Mouse (Mus musculus) heart, adult 2 months (tissue): Measurements from ENCODE around the gene Lin7a. TPM values are rescaled to one million over a fixed set of nuclear protein-coding genes. Genes with fewer than 3 reads are reported as not detected.

Experiments
- DNase-seq, 2 experiments: peaks; one replicate each; pipeline ENCODE4 v3.0.0; 2021
- H3K27ac ChIP-seq: fragments of 200-600 bp; 2 replicates; pipeline ENCODE4 v1.8.1; 2022
- H3K27me3 ChIP-seq: fragments of 200-500 bp; 2 replicates; pipeline ENCODE4 v1.6.1; 2012; ENCODE audit warnings: mild to moderate bottlenecking, low read length, inconsistent platforms, mixed read lengths; ENCODE audit not compliant: control insufficient read depth, insufficient read depth
- H3K36me3 ChIP-seq: fragments of 200-500 bp; 2 replicates; pipeline ENCODE4 v1.6.1; 2012; ENCODE audit warnings: low read length, inconsistent platforms; ENCODE audit not compliant: control insufficient read depth, insufficient read depth
- H3K4me1 ChIP-seq: fragments of 200-500 bp; 2 replicates; pipeline ENCODE4 v1.6.1; 2011; ENCODE audit warnings: low read length; ENCODE audit not compliant: control insufficient read depth, insufficient read depth
- H3K4me3 ChIP-seq: fragments of 200-600 bp; 2 replicates; pipeline ENCODE4 v1.8.1; 2022
- H3K79me2 ChIP-seq: fragments of 200-500 bp; replicated peaks from 2 replicates; pipeline ENCODE4 v1.6.1; 2012; ENCODE audit warnings: mild to moderate bottlenecking, inconsistent platforms, low read length, moderate library complexity, mixed read lengths; ENCODE audit not compliant: control insufficient read depth, insufficient read depth
- H3K9ac ChIP-seq: fragments of 200-500 bp; 2 replicates; pipeline ENCODE4 v1.6.1; 2012; ENCODE audit warnings: low read depth, mild to moderate bottlenecking, control low read depth, inconsistent platforms, low read length, mixed read lengths
- CTCF ChIP-seq: fragments of 200-600 bp; IDR thresholded peaks from 2 replicates; pipeline ENCODE4 v1.8.1; 2022; ENCODE audit warnings: antibody characterized with exemption, mild to moderate bottlenecking, moderate library complexity
- EP300 ChIP-seq: fragments of 200-500 bp; IDR thresholded peaks from 2 replicates; pipeline ENCODE4 v1.6.1; 2011; ENCODE audit warnings: low read depth, low read length, control low read depth; ENCODE audit not compliant: insufficient read depth
- POLR2A ChIP-seq: fragments of 200-500 bp; IDR thresholded peaks from 2 replicates; pipeline ENCODE4 v1.6.1; 2011; ENCODE audit warnings: mild to moderate bottlenecking, low read depth, low read length, control low read depth; ENCODE audit not compliant: insufficient read depth
- WGBS: fragments of 180-500 bp; shearing (Covaris S2); methylation state at CpG from one replicate; pipeline ENCODE4 v1.1.7; 2018; 5-methylcytosine and 5-hydroxymethylcytosine counted together
- intact Hi-C: fragments of 180-260 bp; cut with DNase I; formaldehyde crosslinking; loops from one replicate; pipeline ENCODE4 v1.15.1; 2025
- long read RNA-seq: library from polyadenylated mRNA; stranded (forward); transcript quantifications from one replicate; pipeline ENCODE4 v2.0.0, GENCODE M21; 2021
- polyA plus RNA-seq: library from polyadenylated mRNA; depleted of rRNA; stranded (reverse); fragments of >200 nt; gene quantifications from 2 replicates; pipeline ENCODE4 v1.2.3, GENCODE M21; 2012; rRNA removed
- total RNA-seq, 2 experiments: library from RNA; stranded (reverse); gene quantifications; 2 replicates each; pipeline ENCODE4 v1.2.3; 2021

Gene Lin7a
- 1 to 10 TPM in 1 of 2 experiments, under 1 TPM in 1; 0.94 to 1.7 TPM for total RNA-seq
- 0.35 and 0.79 TPM in 2 replicates for polyA plus RNA-seq
- long read RNA-seq, partial matches to known transcripts: 0 of 1 reads
- long read RNA-seq, other reads (novel, unspliced or antisense): 0 of 1 reads

- WGBS: 3% methylated on average over 38 of the region's 38 CpGs
- intact Hi-C loops: loop anchor here (5.0 kb wide), 1 partner anchor 116 kb away; no protein-coding TSS in a partner anchor
- peak within 1 kb of the TSS; percentile 54 for H3K27ac ChIP-seq
- no peak for TF ChIP-seq CTCF
- TF ChIP-seq POLR2A: 0 out of 2 replicates have a peak, but pooled peaks have one; percentile 18
- DNase-seq: peak in 1 of 2 experiments; percentile 6
- no peaks in the 10 kb centered on the region for H3K4me1 ChIP-seq
- peak within 1 kb of the TSS; percentile 24 for H3K4me3 ChIP-seq
- peak within 1 kb of the TSS; percentile 62 for H3K9ac ChIP-seq
- no peaks in the 10 kb centered on the region for H3K79me2 ChIP-seq
- peaks cover 4% of the 10 kb centered on the region; the same call in 1 of the 2 replicates for H3K27me3 ChIP-seq
- H3K36me3 ChIP-seq: no peaks in the 10 kb centered on the region
These were observed at the start of gene Lin7a for GRCm38 (mm10) chr10:107271321-107272130. TSS of gene Lin7a (plus strand) at chr10:107271686.

GRCm38 (mm10) chr10:107221726-107222125, 49.8 kb upstream of the Lin7a start:
- Histone ChIP-seq H3K79me2 (no peaks in the 10 kb centered on the region), H3K27ac (no peak overlapping the region), H3K36me3 (no peaks in the 10 kb centered on the region), H3K9ac (no peak overlapping the region), H3K4me3 (no peak overlapping the region), H3K27me3 (no peaks in the 10 kb centered on the region), H3K4me1 (no peaks in the 10 kb centered on the region)
- intact Hi-C loops: no loop called here
- no peak for DNase-seq
- no peak for TF ChIP-seq CTCF
- TF ChIP-seq POLR2A: no peak
- no peak for TF ChIP-seq EP300
- 69% methylated on average over 2 of the region's 2 CpGs for WGBS

GRCm38 (mm10) chr10:107222406-107223185, 48.9 kb upstream of the Lin7a start:
- H3K4me1 ChIP-seq: no peaks in the 10 kb centered on the region
- H3K4me3 ChIP-seq: no peak overlapping the region
- 80% methylated on average over 8 of the region's 8 CpGs for WGBS
- intact Hi-C loops: no loop called here
- H3K9ac ChIP-seq: no peak overlapping the region
- no peak overlapping the region for H3K27ac ChIP-seq
- no peaks in the 10 kb centered on the region for H3K27me3 ChIP-seq
- TF ChIP-seq CTCF (no peak), POLR2A (no peak), EP300 (no peak)
- DNase-seq: no peak
- no peaks in the 10 kb centered on the region for H3K36me3 ChIP-seq
- no peaks in the 10 kb centered on the region for H3K79me2 ChIP-seq

- no peak for DNase-seq
- Histone ChIP-seq H3K27ac (no peak overlapping the region), H3K36me3 (no peaks in the 10 kb centered on the region), H3K27me3 (no peaks in the 10 kb centered on the region), H3K9ac (no peak overlapping the region), H3K79me2 (no peaks in the 10 kb centered on the region), H3K4me1 (no peaks in the 10 kb centered on the region), H3K4me3 (no peak overlapping the region)
- intact Hi-C loops: no loop called here
- TF ChIP-seq POLR2A: no peak
- no peak for TF ChIP-seq EP300
- TF ChIP-seq CTCF: no peak
- WGBS: 88% methylated on average over 3 of the region's 3 CpGs
These were observed 48.4 kb upstream of the Lin7a start for GRCm38 (mm10) chr10:107223186-107223440.

- H3K4me1 ChIP-seq: no peaks in the 10 kb centered on the region
These were observed 47.7 kb upstream of the Lin7a start for GRCm38 (mm10) chr10:107223821-107224220.

More at GRCm38 (mm10) chr10:107223821-107224220, 47.7 kb upstream of the Lin7a start:
- intact Hi-C loops: no loop called here
- H3K27me3 ChIP-seq: no peaks in the 10 kb centered on the region
- WGBS: 81% methylated on average over 3 of the region's 3 CpGs
- H3K27ac ChIP-seq: no peak overlapping the region
- no peak overlapping the region for H3K9ac ChIP-seq
- H3K4me3 ChIP-seq: no peak overlapping the region
- DNase-seq: no peak
- H3K79me2 ChIP-seq: no peaks in the 10 kb centered on the region
- TF ChIP-seq EP300: no peak
- TF ChIP-seq CTCF: no peak
- no peak for TF ChIP-seq POLR2A
- H3K36me3 ChIP-seq: no peaks in the 10 kb centered on the region
